Mouse (Mus musculus) c-Kit-positive CD71-positive TER-119-positive erythroid progenitor cells, embryonic 14.5 days (primary cell): ENCODE measurements around the gene Cdcp2.

Experiments
- DNase-seq: peaks from one replicate; pipeline ENCODE4 v3.0.0-alpha.2; 2013; ENCODE audit warnings: low spot score

The Cdcp2 gene

GRCm38 (mm10) chr4:107130534-107130933 is 33.8 kb downstream of the Cdcp2 start:
- no peak for DNase-seq

- DNase-seq: no peak
Measured at GRCm38 (mm10) chr4:107134891-107135290, 38.2 kb downstream of the Cdcp2 start.

- no peak for DNase-seq
Measured at GRCm38 (mm10) chr4:107135663-107136062, 39.0 kb downstream of the Cdcp2 start.

- DNase-seq: no peak
Measured at GRCm38 (mm10) chr4:107136531-107136930, 39.8 kb downstream of the Cdcp2 start.

GRCm38 (mm10) chr4:107138948-107139835 is 42.5 kb downstream of the Cdcp2 start:
- no peak for DNase-seq

GRCm38 (mm10) chr4:107139836-107140631 is 43.3 kb downstream of the Cdcp2 start:
- no peak for DNase-seq

GRCm38 (mm10) chr4:107143511-107143910 is 46.8 kb downstream of the Cdcp2 start:
- DNase-seq: no peak

GRCm38 (mm10) chr4:107150991-107151390 is 54.3 kb downstream of the Cdcp2 start:
- DNase-seq: no peak

- DNase-seq: no peak
Measured at GRCm38 (mm10) chr4:107152571-107152970, 55.9 kb downstream of the Cdcp2 start.

GRCm38 (mm10) chr4:107156983-107157401 is 60.3 kb downstream of the Cdcp2 start:
- no peak for DNase-seq

GRCm38 (mm10) chr4:107159166-107159773 is 62.6 kb downstream of the Cdcp2 start:
- no peak for DNase-seq

GRCm38 (mm10) chr4:107160181-107160580 is 63.5 kb downstream of the Cdcp2 start:
- DNase-seq: no peak
